Mouse (Mus musculus) midbrain, postnatal 0 days (tissue): ENCODE measurements at regions not wholly inside any gene's neighbourhood (a gene's known extent, or its start where the extent isn't known, plus 50 kb on each side); places are given as distances from the start of the nearest gene placed in this dataset.

ENCODE experiments used
- ATAC-seq: fragments of 200-750 bp; cut with Nextera tagmentation; 2 replicates; pipeline ENCODE4 v1.8.0; 2017; ENCODE audit warnings: moderate number of reproducible peaks, mild to moderate bottlenecking, moderate TSS enrichment, moderate library complexity; ENCODE audit not compliant: low FRiP score
- DNase-seq: peaks from one replicate; pipeline ENCODE4 v3.0.0-alpha.2; 2015; ENCODE audit warnings: low spot score
- H3K27ac ChIP-seq: fragments of 300-500 bp; sonication (generic); 2 replicates; pipeline ENCODE4 v1.5.1; 2014; ENCODE audit warnings: low read depth, mild to moderate bottlenecking, low read length, mixed read lengths
- H3K27me3 ChIP-seq: fragments of 300-500 bp; sonication (generic); 2 replicates; pipeline ENCODE4 v1.6.1; 2014; ENCODE audit warnings: low read length, control low read depth, mixed read lengths; ENCODE audit not compliant: insufficient read depth
- H3K36me3 ChIP-seq: fragments of 300-500 bp; sonication (generic); 2 replicates; pipeline ENCODE4 v1.6.1; 2014; ENCODE audit warnings: low read length, control low read depth, mixed read lengths; ENCODE audit not compliant: insufficient read depth
- H3K4me1 ChIP-seq: fragments of 300-500 bp; sonication (generic); 2 replicates; pipeline ENCODE4 v1.6.1; 2014; ENCODE audit warnings: mild to moderate bottlenecking, control low read depth, antibody characterized with exemption, low read length, mixed read lengths; ENCODE audit not compliant: insufficient read depth
- H3K4me2 ChIP-seq: fragments of 300-500 bp; sonication (generic); 2 replicates; pipeline ENCODE4 v1.6.1; 2014; ENCODE audit warnings: low read depth, mild to moderate bottlenecking, low read length, mixed read lengths; ENCODE audit not compliant: poor library complexity, severe bottlenecking
- H3K4me3 ChIP-seq: fragments of 300-500 bp; sonication (generic); 2 replicates; pipeline ENCODE4 v1.5.1; 2014; ENCODE audit warnings: low read depth, mild to moderate bottlenecking, low read length, moderate library complexity
- H3K9ac ChIP-seq: fragments of 300-500 bp; sonication (generic); replicated peaks from 2 replicates; pipeline ENCODE4 v1.6.1; 2014; ENCODE audit warnings: mild to moderate bottlenecking, low read length, moderate library complexity, mixed read lengths; ENCODE audit not compliant: poor library complexity, severe bottlenecking
- H3K9me3 ChIP-seq: fragments of 300-500 bp; sonication (generic); 2 replicates; pipeline ENCODE4 v1.6.1; 2016; ENCODE audit warnings: low read length, control low read depth
- CTCF ChIP-seq: IDR thresholded peaks from 2 replicates; pipeline ENCODE4 v1.5.1; 2016; ENCODE audit warnings: antibody characterized with exemption, mild to moderate bottlenecking
- WGBS: fragments of 180-500 bp; shearing (Covaris S2); extraction: QIAGEN DNeasy Blood & Tissue Kit; methylation state at CpG from one replicate; pipeline ENCODE4 v1.1.7; 2014; 5-methylcytosine and 5-hydroxymethylcytosine counted together

GRCm38 (mm10) chr8:103849785-103850184 lies 251.6 kb upstream of the Cdh5 start:
- no peaks in the 10 kb centered on the region for H3K27me3 ChIP-seq
- TF ChIP-seq CTCF, result no peak
- H3K9ac ChIP-seq, result no peak overlapping the region
- H3K4me3 ChIP-seq, result no peak overlapping the region
- ATAC-seq (no peak), DNase-seq (no peak)
- no peaks in the 10 kb centered on the region for H3K36me3 ChIP-seq
- H3K4me1 ChIP-seq, result 0 out of 2 replicates have a peak, but pooled peaks cover 7% of the 10 kb centered on the region
- no peak overlapping the region for H3K4me2 ChIP-seq
- H3K9me3 ChIP-seq, result no peaks in the 10 kb centered on the region
- WGBS, result 97% methylated on average over 2 of the region's 2 CpGs
- no peak overlapping the region for H3K27ac ChIP-seq

- Histone ChIP-seq H3K27me3 (no peaks in the 10 kb centered on the region), H3K9me3 (no peaks in the 10 kb centered on the region), H3K4me2 (no peak overlapping the region), H3K36me3 (no peaks in the 10 kb centered on the region), H3K27ac (no peak overlapping the region), H3K4me1 (0 out of 2 replicates have a peak, but pooled peaks cover 5% of the 10 kb centered on the region), H3K4me3 (no peak overlapping the region), H3K9ac (no peak overlapping the region)
- WGBS, result 73% methylated on average over 8 of the region's 8 CpGs
- ATAC-seq (no peak), DNase-seq (no peak)
- TF ChIP-seq CTCF, result no peak
Observed at GRCm38 (mm10) chr8:103851286-103851685, 250.1 kb upstream of the Cdh5 start.

GRCm38 (mm10) chr8:103853048-103853447 lies 248.4 kb upstream of the Cdh5 start:
- 82% methylated on average over 4 of the region's 4 CpGs for WGBS
- Histone ChIP-seq H3K4me2 (no peak overlapping the region), H3K36me3 (no peaks in the 10 kb centered on the region), H3K4me3 (no peak overlapping the region), H3K27me3 (no peaks in the 10 kb centered on the region), H3K9ac (no peak overlapping the region), H3K4me1 (no peaks in the 10 kb centered on the region), H3K9me3 (no peaks in the 10 kb centered on the region), H3K27ac (no peak overlapping the region)
- no peak for TF ChIP-seq CTCF
- DNase-seq (no peak), ATAC-seq (no peak)

GRCm38 (mm10) chr8:103855291-103855690 lies 246.1 kb upstream of the Cdh5 start:
- 71% methylated on average over 9 of the region's 9 CpGs for WGBS
- Histone ChIP-seq H3K9ac (no peak overlapping the region), H3K36me3 (no peaks in the 10 kb centered on the region), H3K27ac (no peak overlapping the region), H3K4me2 (no peak overlapping the region), H3K4me1 (no peaks in the 10 kb centered on the region), H3K27me3 (no peaks in the 10 kb centered on the region), H3K4me3 (no peak overlapping the region), H3K9me3 (no peaks in the 10 kb centered on the region)
- TF ChIP-seq CTCF, result no peak
- DNase-seq (no peak), ATAC-seq (no peak)

GRCm38 (mm10) chr8:103859130-103859529 lies 242.3 kb upstream of the Cdh5 start:
- H3K4me3 ChIP-seq, result no peak overlapping the region
- DNase-seq, result no peak
- ATAC-seq, result no peak
- no peaks in the 10 kb centered on the region for H3K9me3 ChIP-seq
- no peaks in the 10 kb centered on the region for H3K36me3 ChIP-seq
- no peak overlapping the region for H3K4me2 ChIP-seq
- no peak overlapping the region for H3K27ac ChIP-seq
- H3K4me1 ChIP-seq, result no peaks in the 10 kb centered on the region
- TF ChIP-seq CTCF, result no peak
- WGBS, result 100% methylated on average over 1 of the region's 1 CpGs
- H3K9ac ChIP-seq, result no peak overlapping the region
- H3K27me3 ChIP-seq, result no peaks in the 10 kb centered on the region

- Histone ChIP-seq H3K4me2 (no peak overlapping the region), H3K36me3 (no peaks in the 10 kb centered on the region), H3K27ac (no peak overlapping the region), H3K27me3 (no peaks in the 10 kb centered on the region), H3K4me3 (no peak overlapping the region), H3K9me3 (no peaks in the 10 kb centered on the region), H3K4me1 (no peaks in the 10 kb centered on the region), H3K9ac (no peak overlapping the region)
- TF ChIP-seq CTCF, result no peak
- ATAC-seq (peak; percentile 33; the same call in 1 of the 2 replicates), DNase-seq (peak; percentile 79)
- WGBS, result 23% methylated on average over 7 of the region's 7 CpGs
Observed at GRCm38 (mm10) chr8:103873598-103874502, 227.6 kb upstream of the Cdh5 start.
